Mouse (Mus musculus) brown adipose tissue, adult 24 weeks (tissue): ENCODE data around the gene Zfp953. TPM values are rescaled to one million over a fixed set of nuclear protein-coding genes. Genes with fewer than 3 reads are reported as not detected.
"Not testable (repeated sequence)": the region's sequence is repeated elsewhere in the genome, so short reads cannot be mapped to it uniquely, and the experiment has no call there.

Experiments used
- H3K27ac ChIP-seq: fragments of 200-500 bp; replicated peaks from 2 replicates; pipeline ENCODE4 v1.5.1; 2012; ENCODE audit warnings: low read depth, mild to moderate bottlenecking, low read length
- H3K4me1 ChIP-seq: fragments of 200-500 bp; 2 replicates; pipeline ENCODE4 v1.6.1; 2012; ENCODE audit warnings: low read length, mixed read lengths; ENCODE audit not compliant: control insufficient read depth, insufficient read depth, insufficient read length
- H3K4me3 ChIP-seq: fragments of 200-500 bp; 2 replicates; pipeline ENCODE4 v1.5.1; 2012; ENCODE audit warnings: low read depth, mild to moderate bottlenecking, low read length, moderate library complexity; ENCODE audit not compliant: insufficient read depth
- polyA plus RNA-seq: library from polyadenylated mRNA; stranded (reverse); fragments of >200 nt; gene quantifications from 2 replicates; pipeline ENCODE4 v1.2.4, GENCODE M21; 2012; ENCODE audit not compliant: missing spikeins, insufficient read depth, insufficient read length

The Zfp953 gene
- polyA plus RNA-seq: 1.1 and 1.3 TPM in 2 replicates

GRCm38 (mm10) chr13:67360131-67360744, at the start of gene Zfp953, which contains the start of gene Gm28044:
Gene Zfp953 (minus strand): TSS chr13:67360605.
Gene Gm28044 (minus strand): TSS chr13:67360536.
- Histone ChIP-seq H3K27ac (peak within 1 kb of the TSS; percentile 87), H3K4me1 (no peaks in the 10 kb centered on the region), H3K4me3 (peak within 1 kb of the TSS; percentile 96)

GRCm38 (mm10) chr13:67399183-67399903, 38.9 kb upstream of the Zfp953 start, which contains the start of gene Zfp429:
Gene Zfp429 (minus strand): TSS chr13:67399819.
- peak within 1 kb of the TSS; percentile 56; the same call in 1 of the 2 replicates for H3K27ac ChIP-seq
- peak within 1 kb of the TSS; percentile 81 for H3K4me3 ChIP-seq
- H3K4me1 ChIP-seq: not testable (repeated sequence)

GRCm38 (mm10) chr13:67376255-67376654, 15.8 kb upstream of the Zfp953 start:
- not testable (repeated sequence) for H3K4me3 ChIP-seq, H3K4me1 ChIP-seq, H3K27ac ChIP-seq

GRCm38 (mm10) chr13:67375050-67375911, 14.9 kb upstream of the Zfp953 start, which contains the start of the genes Gm28041 and Zfp456:
Gene Gm28041 (minus strand): TSS chr13:67375733.
Gene Zfp456 (minus strand): TSS chr13:67375810.
- Histone ChIP-seq H3K4me3 (peak within 1 kb of the TSS; percentile 67), H3K27ac (peak within 1 kb of the TSS; percentile 13; the same call in 1 of the 2 replicates)
- not testable (repeated sequence) for H3K4me1 ChIP-seq

- no peak overlapping the region for H3K27ac ChIP-seq
- no peak overlapping the region for H3K4me3 ChIP-seq
- H3K4me1 ChIP-seq: no peaks in the 10 kb centered on the region
Observed at GRCm38 (mm10) chr13:67351854-67352253, 8.6 kb downstream of the Zfp953 start.

GRCm38 (mm10) chr13:67343422-67343821, 17.0 kb downstream of the Zfp953 start:
- Histone ChIP-seq H3K4me3 (no peak overlapping the region), H3K27ac (no peak overlapping the region), H3K4me1 (no peaks in the 10 kb centered on the region)

DNA sequence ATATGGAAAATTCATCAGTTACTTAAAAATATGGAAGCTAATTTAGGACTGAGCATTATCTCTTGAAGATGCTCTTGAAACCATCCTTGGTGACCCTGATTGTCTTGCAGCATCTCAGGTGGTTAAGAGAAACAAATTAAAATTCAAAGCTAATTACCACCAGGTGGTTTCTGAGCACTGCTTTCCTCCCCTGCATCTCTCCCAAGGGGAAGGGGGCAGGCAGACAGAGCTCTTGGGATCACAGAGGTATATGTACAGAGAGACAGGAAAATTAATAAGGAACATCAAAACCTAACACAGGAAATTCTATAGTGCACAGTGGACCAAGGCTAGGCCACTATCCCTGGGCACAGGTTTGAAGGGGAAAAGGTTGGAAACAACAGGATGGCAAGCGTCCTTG, 27.5 kb downstream of the Zfp953 start:
- Histone ChIP-seq H3K4me1 (no peaks in the 10 kb centered on the region; the same call in 1 of the 2 replicates), H3K27ac (no peak overlapping the region), H3K4me3 (peak overlapping the region; percentile 86)

DNA sequence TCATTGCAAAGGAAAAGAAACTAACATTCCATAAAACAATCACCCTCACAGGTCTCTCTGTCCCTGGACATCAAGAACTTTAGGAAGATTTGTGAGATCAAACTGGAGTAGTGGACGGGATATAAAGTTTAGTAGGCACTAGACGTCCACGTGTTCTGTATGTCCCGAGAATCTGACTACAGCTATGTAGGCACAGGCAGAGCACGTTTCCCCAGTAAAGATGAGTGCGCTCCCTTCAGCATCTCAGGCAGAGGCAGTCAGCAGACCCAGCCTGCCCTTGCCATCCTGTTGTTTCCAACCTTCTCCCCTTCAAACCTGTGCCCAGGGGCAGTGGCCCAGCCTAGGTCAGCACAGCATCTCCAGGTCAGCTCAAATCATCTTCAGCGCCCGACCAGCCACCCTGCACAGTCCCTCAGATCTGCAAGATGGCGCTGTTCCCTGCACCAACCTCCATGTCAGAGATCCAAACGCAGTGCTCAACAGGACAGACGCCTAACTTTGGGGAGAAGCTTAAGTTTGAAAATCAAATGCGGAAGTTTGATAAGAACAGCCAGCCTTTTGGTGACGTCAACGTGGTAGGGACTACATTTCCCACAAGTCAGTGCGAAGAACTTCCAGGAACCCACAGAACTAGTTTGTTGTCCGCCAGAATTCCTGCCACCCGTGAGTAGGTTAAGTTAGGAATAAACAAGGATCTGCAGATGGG, 28.2 kb downstream of the Zfp953 start, which contains the start of gene Zfp595:
Gene Zfp595, minus strand, starts transcription at position 552 of the 706 bp plus-strand sequence.
- Histone ChIP-seq H3K27ac (peak within 1 kb of the TSS; percentile 83), H3K4me1 (no peaks in the 10 kb centered on the region; the same call in 1 of the 2 replicates), H3K4me3 (peak within 1 kb of the TSS; percentile 86)

- Histone ChIP-seq H3K4me3 (peak overlapping the region; percentile 94), H3K27ac (no peak overlapping the region), H3K4me1 (no peaks in the 10 kb centered on the region)
Observed at GRCm38 (mm10) chr13:67306718-67307117, 53.7 kb downstream of the Zfp953 start.

GRCm38 (mm10) chr13:67305822-67306672, 54.4 kb downstream of the Zfp953 start, which contains the start of gene Zfp457:
Gene Zfp457 (minus strand): TSS chr13:67306485.
- peak within 1 kb of the TSS; percentile 92 for H3K27ac ChIP-seq
- no peaks in the 10 kb centered on the region for H3K4me1 ChIP-seq
- H3K4me3 ChIP-seq: peak within 1 kb of the TSS; percentile 94

Other genes with a start within 250 kb of the Zfp953 start
- gene Rslcan18, start 244.3 kb downstream of the Zfp953 start, polyA plus RNA-seq: 0.46 TPM in 1 of 2 replicates, not detected in the other
- gene Zfp759, start 238.9 kb downstream of the Zfp953 start, polyA plus RNA-seq: 2.0 and 2.1 TPM in 2 replicates
- 1.2 and 2.4 TPM in 2 replicates for gene Rsl1, start 187.4 kb downstream of the Zfp953 start, polyA plus RNA-seq
- 0.54 and 0.59 TPM in 2 replicates for gene Zfp455, start 166.1 kb downstream of the Zfp953 start, polyA plus RNA-seq
- 0.58 and 1.7 TPM in 2 replicates for gene Zfp458, start 82.1 kb downstream of the Zfp953 start, polyA plus RNA-seq
- gene Zfp457, start 54.1 kb downstream of the Zfp953 start, polyA plus RNA-seq: not detected in 2 replicates
- gene Zfp595, start 28.0 kb downstream of the Zfp953 start, polyA plus RNA-seq: 1.8 and 4.7 TPM in 2 replicates
- gene Gm28044, start 69 bp downstream of the Zfp953 start, polyA plus RNA-seq: not detected in 2 replicates
- 3.7 TPM in 1 of 2 replicates, not detected in the other for gene Gm28041, start 15.1 kb upstream of the Zfp953 start, polyA plus RNA-seq
- 0.59 and 1.9 TPM in 2 replicates for gene Zfp456, start 15.2 kb upstream of the Zfp953 start, polyA plus RNA-seq
- gene Zfp429, start 39.2 kb upstream of the Zfp953 start, polyA plus RNA-seq: 0.67 and 2.1 TPM in 2 replicates
- gene Zfp459, start 60.8 kb upstream of the Zfp953 start, polyA plus RNA-seq: 0.52 TPM in 1 of 2 replicates, not detected in the other
- 9.5 and 15.8 TPM in 2 replicates for gene Zfp874a, start 91.0 kb upstream of the Zfp953 start, polyA plus RNA-seq
- gene Zfp874b, start 123.7 kb upstream of the Zfp953 start, polyA plus RNA-seq: 6.2 and 10.3 TPM in 2 replicates
- 3.1 and 4.8 TPM in 2 replicates for gene Zfp58, start 139.9 kb upstream of the Zfp953 start, polyA plus RNA-seq
- gene Gm26965, start 165.5 kb upstream of the Zfp953 start, polyA plus RNA-seq: not detected in 2 replicates
- 50.5 and 55.8 TPM in 2 replicates for gene Zfp87, start 165.6 kb upstream of the Zfp953 start, polyA plus RNA-seq
- 2.1 and 5.4 TPM in 2 replicates for gene Zfp748, start 193.2 kb upstream of the Zfp953 start, polyA plus RNA-seq
- 4.0 and 5.3 TPM in 2 replicates for gene Zfp729b, start 249.1 kb upstream of the Zfp953 start, polyA plus RNA-seq